In genomic region chr7:37092572-37092971, GRCm38 (mm10) we compare ENCODE assay signal across 12 mouse cellular contexts.
"Had no signal": no experiment of that assay in that cellular context is flagged by ENCODE, and none has a peak within 500 bp of the region (broad histone marks: within the 10 kb centered on the region; RNA-seq: fewer than 3 reads in every experiment).

No protein-coding gene starts in this region.

- H3K4me1 ChIP-seq: kidney, embryonic 15.5 days; limb, embryonic 12.5 days; lung, embryonic 15.5 days; midbrain, embryonic 12.5 days had no signal

- ATAC-seq: intestine, embryonic 16.5 days; midbrain, embryonic 16.5 days had no signal

- DNase-seq: kidney, adult 2 months; kidney, postnatal 25 days; lung, postnatal 14 days; right cerebral cortex, postnatal 14 days; thymus, postnatal 36 days had no signal

- H3K27me3 ChIP-seq: kidney, embryonic 15.5 days; limb, embryonic 12.5 days; lung, embryonic 15.5 days; midbrain, embryonic 12.5 days; neural tube, embryonic 13.5 days had no signal

- H3K4me3 ChIP-seq: kidney, embryonic 15.5 days; limb, embryonic 12.5 days; lung, embryonic 15.5 days; midbrain, embryonic 12.5 days; neural tube, embryonic 13.5 days had no signal

- H3K9me3 ChIP-seq: kidney, embryonic 15.5 days; limb, embryonic 12.5 days; lung, embryonic 15.5 days; midbrain, embryonic 12.5 days; neural tube, embryonic 13.5 days had no signal

- H3K9ac ChIP-seq: kidney, embryonic 15.5 days; limb, embryonic 12.5 days; lung, embryonic 15.5 days; midbrain, embryonic 12.5 days; neural tube, embryonic 13.5 days had no signal

- H3K4me2 ChIP-seq: kidney, embryonic 15.5 days; limb, embryonic 12.5 days; lung, embryonic 15.5 days; midbrain, embryonic 12.5 days; neural tube, embryonic 13.5 days had no signal

- H3K27ac ChIP-seq: kidney, embryonic 15.5 days; limb, embryonic 12.5 days; lung, embryonic 15.5 days; midbrain, embryonic 12.5 days; neural tube, embryonic 13.5 days had no signal

- H3K36me3 ChIP-seq: kidney, embryonic 15.5 days; limb, embryonic 12.5 days; lung, embryonic 15.5 days; midbrain, embryonic 12.5 days; neural tube, embryonic 13.5 days had no signal
